Mouse (Mus musculus): ENCODE results near the gene Rasa4. TPM values are rescaled to one million over a fixed set of nuclear protein-coding genes. Genes with fewer than 3 reads are reported as not detected.
"Not testable (repeated sequence)": the region's sequence is repeated elsewhere in the genome, so short reads cannot be mapped to it uniquely, and the experiment has no call there.

The Rasa4 gene
- polyA plus RNA-seq, 1 experiment, result 16.1 TPM

DNA sequence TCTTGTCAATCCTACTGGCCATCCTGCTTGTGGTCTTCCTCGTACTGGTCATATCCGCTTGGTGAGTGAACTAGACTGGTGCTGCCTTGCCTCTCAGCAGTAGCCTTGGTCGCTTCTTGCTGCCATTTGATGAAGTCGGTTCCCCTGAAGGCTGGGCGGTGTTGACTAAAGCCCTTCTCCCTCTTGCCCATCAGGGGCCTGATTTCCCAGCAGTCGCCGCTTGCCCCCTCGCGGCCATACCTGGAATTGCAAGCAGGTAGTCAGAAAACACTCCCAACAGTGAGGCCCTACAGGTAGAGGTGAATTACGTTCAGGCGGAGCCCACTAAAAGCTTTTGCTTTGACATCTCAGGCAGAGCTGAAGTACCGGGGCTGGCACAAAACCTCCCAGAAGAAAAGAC is 22.1 kb upstream of the Rasa4 start:
- TF ChIP-seq POLR2A (IDR thresholded peaks at IDR 0.05; ENCODE audit: borderline replicate concordance, extremely low read depth, low read depth, low read length) (no peak), CTCF (IDR thresholded peaks at IDR 0.05; ENCODE audit: insufficient read depth, low read length) (peak; percentile 81)
- 11% methylated on average over 12 of the region's 12 CpGs for WGBS

DNA sequence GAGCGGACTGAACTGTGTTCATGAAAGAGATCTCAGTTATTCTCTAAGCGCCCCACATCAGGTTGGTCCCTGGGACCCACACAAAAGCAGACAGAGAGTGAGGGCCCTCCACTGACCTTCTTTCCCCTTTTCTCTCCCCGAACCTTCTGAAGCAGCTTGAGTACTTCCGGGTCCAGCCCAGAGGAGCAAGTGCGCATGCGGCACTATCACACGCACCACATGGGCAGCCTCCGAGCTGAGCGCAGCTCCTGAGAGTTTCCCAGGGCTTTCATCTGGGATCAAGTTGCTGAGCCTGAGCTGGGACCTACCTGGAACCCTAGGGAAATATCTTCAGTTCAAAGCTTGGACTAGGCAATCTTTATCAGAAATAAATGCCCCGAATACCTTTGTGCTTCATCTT is 19.8 kb upstream of the Rasa4 start:
- DNase-seq, result no peak
- TF ChIP-seq CTCF (IDR thresholded peaks at IDR 0.05; ENCODE audit: insufficient read depth, low read length), result no peak
- no peak for TF ChIP-seq POLR2A (IDR thresholded peaks at IDR 0.05; ENCODE audit: borderline replicate concordance, extremely low read depth, low read depth, low read length)
- 87% methylated on average over 10 of the region's 10 CpGs for WGBS
- Histone ChIP-seq H3K4me3 (replicated peaks; ENCODE audit: extremely low read depth, low read depth, low read length) (no peak overlapping the region), H3K4me1 (ENCODE audit: control insufficient read depth, insufficient read depth, low read length) (no peaks in the 10 kb centered on the region)

More for the DNA sequence above, 22.1 kb upstream of the Rasa4 start:
- H3K4me1 ChIP-seq (ENCODE audit: control insufficient read depth, insufficient read depth, low read length), result no peaks in the 10 kb centered on the region
- no peak overlapping the region for H3K4me3 ChIP-seq (replicated peaks; ENCODE audit: extremely low read depth, low read depth, low read length)
- peak; percentile 79 for DNase-seq

DNA sequence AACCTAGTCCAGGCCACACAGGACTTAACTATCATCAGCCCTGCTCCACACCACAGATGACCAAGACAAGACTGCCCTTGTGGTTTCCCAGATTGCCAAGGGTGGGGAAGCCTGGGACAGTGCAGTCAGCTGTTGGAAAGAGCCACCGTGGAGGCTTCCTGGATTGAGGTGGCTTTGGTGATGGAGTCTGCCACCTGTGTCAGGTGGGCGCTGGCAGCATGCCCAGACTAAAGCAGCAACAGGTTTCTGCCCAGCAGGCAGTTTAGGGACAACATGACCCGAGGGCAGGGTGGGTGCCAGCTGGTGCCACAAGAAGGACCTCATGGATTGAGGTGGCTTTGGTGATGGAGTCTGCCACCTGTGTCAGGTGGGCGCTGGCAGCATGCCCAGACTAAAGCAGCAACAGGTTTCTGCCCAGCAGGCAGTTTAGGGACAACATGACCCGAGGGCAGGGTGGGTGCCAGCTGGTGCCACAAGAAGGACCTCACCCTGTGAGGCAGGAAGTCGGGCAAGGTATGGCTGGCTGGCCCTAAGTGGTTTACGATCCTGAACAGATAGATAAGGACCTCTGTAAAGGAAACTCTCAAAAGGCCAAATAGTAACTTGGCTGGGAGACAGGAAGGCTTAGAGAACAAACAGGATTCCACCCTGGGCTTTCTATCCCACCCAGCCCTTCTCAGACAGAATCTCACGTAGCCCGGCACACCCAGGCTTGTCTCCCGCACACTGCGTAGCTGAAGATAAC is 17.1 kb upstream of the Rasa4 start:
- H3K4me1 ChIP-seq (ENCODE audit: control insufficient read depth, insufficient read depth, low read length); H3K4me3 ChIP-seq (replicated peaks; ENCODE audit: extremely low read depth, low read depth, low read length); DNase-seq: not testable (repeated sequence)
- WGBS, result 33% methylated on average over 11 of the region's 11 CpGs

DNA sequence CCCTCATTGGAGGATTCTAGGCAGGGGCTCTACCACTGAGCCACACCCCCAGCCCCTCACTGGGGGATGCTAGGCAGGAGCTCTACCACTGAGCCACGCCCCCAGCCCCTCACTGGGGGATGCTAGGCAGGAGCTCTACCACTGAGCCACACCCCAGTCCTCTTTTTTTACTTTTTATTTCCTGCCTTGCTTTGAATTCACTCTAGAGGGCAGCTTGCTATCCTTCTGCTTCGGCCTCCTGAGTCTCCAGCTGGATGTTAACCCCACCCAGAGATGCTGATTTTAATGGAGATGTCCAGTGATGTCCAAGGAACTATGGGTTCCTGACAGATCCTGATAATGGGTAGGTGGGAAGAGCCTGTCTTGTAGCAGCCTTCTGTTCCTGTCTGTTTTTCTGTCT is 14.3 kb upstream of the Rasa4 start:
- 62% methylated on average over 2 of the region's 2 CpGs for WGBS
- no peaks in the 10 kb centered on the region for H3K4me1 ChIP-seq (ENCODE audit: control insufficient read depth, insufficient read depth, low read length)
- DNase-seq, result no peak
- TF ChIP-seq POLR2A (IDR thresholded peaks at IDR 0.05; ENCODE audit: borderline replicate concordance, extremely low read depth, low read depth, low read length), result no peak
- TF ChIP-seq CTCF (IDR thresholded peaks at IDR 0.05; ENCODE audit: insufficient read depth, low read length), result no peak
- no peak overlapping the region for H3K4me3 ChIP-seq (replicated peaks; ENCODE audit: extremely low read depth, low read depth, low read length)

DNA sequence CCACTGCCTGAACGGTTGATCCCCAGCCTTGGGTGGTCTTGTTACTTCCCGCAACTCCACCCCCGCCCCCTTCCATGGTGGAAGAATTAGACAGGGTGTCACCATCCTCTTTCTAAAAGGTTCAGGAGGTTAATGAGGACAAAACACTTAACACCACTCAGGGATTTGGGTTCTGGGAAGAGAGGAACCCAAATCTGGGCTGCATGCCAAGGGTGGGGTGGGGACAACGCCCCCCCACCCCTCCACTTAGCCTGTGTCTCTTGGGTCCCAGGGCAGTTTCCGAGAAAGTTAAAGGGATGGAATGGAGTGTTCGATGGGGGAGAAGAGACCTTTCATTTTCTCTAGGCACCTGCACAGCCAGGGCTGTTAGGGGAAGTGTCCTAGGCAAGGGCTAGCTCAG is 10.7 kb upstream of the Rasa4 start:
- no peak for TF ChIP-seq POLR2A (IDR thresholded peaks at IDR 0.05; ENCODE audit: borderline replicate concordance, extremely low read depth, low read depth, low read length)
- TF ChIP-seq CTCF (IDR thresholded peaks at IDR 0.05; ENCODE audit: insufficient read depth, low read length), result no peak
- no peak for DNase-seq
- Histone ChIP-seq H3K4me3 (replicated peaks; ENCODE audit: extremely low read depth, low read depth, low read length) (no peak overlapping the region), H3K4me1 (ENCODE audit: control insufficient read depth, insufficient read depth, low read length) (no peaks in the 10 kb centered on the region)
- 38% methylated on average over 6 of the region's 6 CpGs for WGBS

DNA sequence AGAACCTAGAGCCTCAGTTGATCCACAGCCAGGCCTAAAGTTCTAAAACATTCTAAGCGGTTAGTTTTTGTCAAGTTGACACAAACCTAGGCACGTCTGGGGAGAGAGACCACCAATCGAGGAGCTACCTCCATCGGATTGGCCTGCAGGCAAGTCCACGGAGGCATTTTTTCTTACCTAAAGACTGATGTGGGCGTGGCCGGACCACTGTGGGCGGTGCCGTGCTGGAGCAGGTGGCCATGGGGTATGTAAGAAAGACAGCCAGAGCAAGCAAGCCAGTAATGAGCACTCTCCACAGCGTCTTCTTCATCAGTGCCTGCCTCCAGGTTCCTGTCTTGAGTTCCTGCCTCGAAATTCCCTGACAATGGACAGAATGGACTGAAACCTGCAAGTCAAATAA is 10.2 kb upstream of the Rasa4 start:
- WGBS, result 69% methylated on average over 11 of the region's 11 CpGs
- no peaks in the 10 kb centered on the region for H3K4me1 ChIP-seq (ENCODE audit: control insufficient read depth, insufficient read depth, low read length)

DNA sequence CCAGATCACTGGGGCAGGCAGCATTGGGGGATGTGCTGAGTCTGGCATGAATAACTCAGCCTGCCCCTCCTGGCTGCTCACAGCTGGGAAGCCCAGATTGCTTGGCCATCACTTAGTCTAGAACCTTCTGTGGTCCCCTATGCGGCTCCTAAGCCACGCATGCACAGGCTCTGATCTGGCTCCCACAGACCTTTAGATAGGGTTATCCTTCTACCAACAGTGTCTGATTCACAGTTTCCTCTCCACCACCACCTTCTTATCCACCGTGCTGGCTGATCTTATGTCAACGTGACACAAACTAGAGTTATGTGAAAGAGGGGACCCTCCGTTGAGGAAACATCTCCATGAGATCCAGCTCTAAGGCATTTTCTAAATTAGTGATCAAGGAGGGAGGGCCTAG is 8.6 kb upstream of the Rasa4 start:
- WGBS, result 84% methylated on average over 5 of the region's 5 CpGs
- DNase-seq, result no peak
- Histone ChIP-seq H3K4me3 (replicated peaks; ENCODE audit: extremely low read depth, low read depth, low read length) (no peak overlapping the region), H3K4me1 (ENCODE audit: control insufficient read depth, insufficient read depth, low read length) (no peaks in the 10 kb centered on the region)
- TF ChIP-seq CTCF (IDR thresholded peaks at IDR 0.05; ENCODE audit: insufficient read depth, low read length) (no peak), POLR2A (IDR thresholded peaks at IDR 0.05; ENCODE audit: borderline replicate concordance, extremely low read depth, low read depth, low read length) (no peak)

More for the DNA sequence above, 10.2 kb upstream of the Rasa4 start:
- H3K4me3 ChIP-seq (replicated peaks; ENCODE audit: extremely low read depth, low read depth, low read length), result no peak overlapping the region
- no peak for DNase-seq
- no peak for TF ChIP-seq POLR2A (IDR thresholded peaks at IDR 0.05; ENCODE audit: borderline replicate concordance, extremely low read depth, low read depth, low read length)
- TF ChIP-seq CTCF (IDR thresholded peaks at IDR 0.05; ENCODE audit: insufficient read depth, low read length), result no peak

DNA sequence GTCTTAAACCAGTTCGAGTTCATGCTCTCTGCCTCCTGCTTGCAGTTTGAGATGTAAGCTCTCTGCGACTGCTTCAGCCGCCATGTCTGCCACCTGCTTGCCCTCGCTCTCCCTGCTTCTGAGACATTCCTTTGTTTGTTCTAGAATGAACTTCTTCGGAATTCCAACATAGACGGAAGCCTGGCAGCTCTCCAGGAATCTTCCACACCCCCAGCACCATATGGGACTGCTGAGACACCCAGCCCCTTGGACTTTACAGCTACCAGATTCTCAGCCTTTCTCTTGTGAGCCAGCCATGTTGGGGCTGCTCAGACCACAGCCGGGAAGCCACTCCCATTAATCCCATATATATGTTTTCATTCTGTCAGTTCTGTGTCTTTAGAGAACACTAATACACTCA is 7.4 kb upstream of the Rasa4 start:
- WGBS, result 27% methylated on average over 7 of the region's 7 CpGs
- no peak for DNase-seq
- no peaks in the 10 kb centered on the region for H3K4me1 ChIP-seq (ENCODE audit: control insufficient read depth, insufficient read depth, low read length)
- no peak for TF ChIP-seq POLR2A (IDR thresholded peaks at IDR 0.05; ENCODE audit: borderline replicate concordance, extremely low read depth, low read depth, low read length)
- TF ChIP-seq CTCF (IDR thresholded peaks at IDR 0.05; ENCODE audit: insufficient read depth, low read length), result no peak
- no peak overlapping the region for H3K4me3 ChIP-seq (replicated peaks; ENCODE audit: extremely low read depth, low read depth, low read length)

DNA sequence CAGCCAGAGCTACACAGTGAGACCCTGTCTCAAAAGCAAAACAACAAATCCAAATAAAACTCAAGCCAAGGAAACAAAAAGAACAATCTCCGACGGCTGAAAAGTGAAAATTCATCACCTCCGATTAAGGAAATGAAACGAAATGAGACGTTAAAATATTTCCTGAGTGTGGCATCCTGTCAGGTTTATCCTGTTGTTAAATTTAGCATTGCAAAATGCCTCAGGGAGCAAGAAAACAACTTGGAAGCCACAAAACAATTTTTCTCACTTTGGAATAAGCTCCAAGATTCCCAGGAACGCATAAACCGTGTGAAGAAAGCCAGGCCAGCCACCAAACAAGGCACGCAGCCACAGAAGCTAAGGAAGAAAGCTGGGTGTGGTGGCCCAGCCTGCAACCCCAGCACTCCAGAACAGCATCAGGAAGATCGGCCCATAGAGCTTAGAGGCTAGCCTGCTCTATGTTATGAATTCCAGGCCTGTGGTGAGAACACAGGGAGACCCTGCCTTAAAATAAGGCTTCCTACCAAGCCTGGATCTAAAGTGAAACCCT is 6.6 kb upstream of the Rasa4 start:
- TF ChIP-seq POLR2A (IDR thresholded peaks at IDR 0.05; ENCODE audit: borderline replicate concordance, extremely low read depth, low read depth, low read length) (no peak), CTCF (IDR thresholded peaks at IDR 0.05; ENCODE audit: insufficient read depth, low read length) (no peak)
- no peaks in the 10 kb centered on the region for H3K4me1 ChIP-seq (ENCODE audit: control insufficient read depth, insufficient read depth, low read length)
- WGBS, result 37% methylated on average over 9 of the region's 9 CpGs
- no peak for DNase-seq
- H3K4me3 ChIP-seq (replicated peaks; ENCODE audit: extremely low read depth, low read depth, low read length), result no peak overlapping the region

DNA sequence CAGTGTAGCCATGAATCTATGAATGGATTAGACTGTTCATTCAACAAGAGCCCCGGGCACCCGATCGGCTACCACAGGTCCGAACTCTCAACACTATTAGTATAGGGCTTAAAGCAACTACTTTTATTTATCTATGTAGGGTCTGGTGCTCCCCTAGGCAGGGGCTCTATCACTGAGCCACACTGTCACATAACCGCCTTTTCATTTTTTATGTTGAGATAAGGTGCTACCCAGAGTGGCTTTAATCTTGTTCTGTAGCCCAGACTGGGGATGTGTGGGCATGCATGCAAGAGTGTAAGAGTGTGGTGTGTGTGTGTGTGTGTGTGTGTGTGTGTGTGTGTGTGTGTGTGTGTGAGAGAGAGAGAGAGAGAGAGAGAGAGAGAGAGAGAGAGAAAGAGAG is 5.6 kb upstream of the Rasa4 start:
- 96% methylated on average over 5 of the region's 5 CpGs for WGBS
- TF ChIP-seq POLR2A (IDR thresholded peaks at IDR 0.05; ENCODE audit: borderline replicate concordance, extremely low read depth, low read depth, low read length), result no peak
- no peak for TF ChIP-seq CTCF (IDR thresholded peaks at IDR 0.05; ENCODE audit: insufficient read depth, low read length)
- Histone ChIP-seq H3K4me3 (replicated peaks; ENCODE audit: extremely low read depth, low read depth, low read length) (no peak overlapping the region), H3K4me1 (ENCODE audit: control insufficient read depth, insufficient read depth, low read length) (no peaks in the 10 kb centered on the region)
- DNase-seq, result no peak

All from lung, adult 2 months (tissue).